Mouse (Mus musculus) heart, adult 2 months (tissue): ENCODE results near the gene Stat1.

ENCODE experiments used
- CTCF ChIP-seq: fragments of 200-600 bp; IDR thresholded peaks from 2 replicates; pipeline ENCODE4 v1.8.1; 2022; ENCODE audit warnings: antibody characterized with exemption, mild to moderate bottlenecking, moderate library complexity
- POLR2A ChIP-seq: fragments of 200-500 bp; IDR thresholded peaks from 2 replicates; pipeline ENCODE4 v1.6.1; 2011; ENCODE audit warnings: mild to moderate bottlenecking, low read depth, low read length, control low read depth; ENCODE audit not compliant: insufficient read depth

DNA sequence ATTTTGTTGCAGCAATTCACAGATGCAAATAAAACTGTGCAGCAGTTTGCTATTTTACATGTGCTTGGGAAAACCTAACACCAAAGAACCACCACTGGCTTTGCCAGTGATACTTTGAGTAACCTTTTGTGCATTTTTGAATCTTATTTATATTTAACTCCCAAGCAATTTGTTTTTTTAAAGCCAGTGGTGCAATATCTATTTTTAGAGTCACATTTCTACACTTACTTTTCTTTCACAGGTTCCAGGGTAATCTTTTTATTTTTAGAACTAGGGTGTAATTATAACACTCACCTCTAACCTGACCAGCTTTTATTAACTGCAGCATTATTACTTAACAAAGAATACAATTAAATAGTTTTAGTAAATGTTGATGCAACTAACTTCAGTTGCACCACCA lies 62.8 kb downstream of the Stat1 start:
- TF ChIP-seq CTCF (0 out of 2 replicates have a peak, but pooled peaks have one; percentile 17), POLR2A (no peak)
